Mouse (Mus musculus) heart, embryonic 15.5 days (tissue): Measurements from ENCODE around the gene Apbb2. TPM values are rescaled to one million over a fixed set of nuclear protein-coding genes. Genes with fewer than 3 reads are reported as not detected.

Source experiments
- ATAC-seq: fragments of 200-750 bp; cut with Nextera tagmentation; replicated peaks from 2 replicates; pipeline ENCODE4 v1.8.0; 2017; ENCODE audit warnings: low read depth, moderate TSS enrichment; ENCODE audit not compliant: insufficient number of reproducible peaks, insufficient read depth, low FRiP score
- H3K27ac ChIP-seq: fragments of 300-500 bp; sonication (generic); 2 replicates; pipeline ENCODE4 v1.5.1; 2015; ENCODE audit warnings: mild to moderate bottlenecking, inconsistent platforms
- H3K27me3 ChIP-seq: fragments of 300-500 bp; sonication (generic); 2 replicates; pipeline ENCODE4 v1.6.1; 2015; ENCODE audit warnings: inconsistent platforms
- H3K36me3 ChIP-seq: fragments of 300-500 bp; sonication (generic); 2 replicates; pipeline ENCODE4 v1.6.1; 2015; ENCODE audit warnings: mild to moderate bottlenecking, inconsistent platforms
- H3K4me1 ChIP-seq: fragments of 300-500 bp; sonication (generic); replicated peaks from 2 replicates; pipeline ENCODE4 v1.6.1; 2015; ENCODE audit warnings: inconsistent platforms
- H3K4me2 ChIP-seq: fragments of 300-500 bp; sonication (generic); 2 replicates; pipeline ENCODE4 v1.6.1; 2015; ENCODE audit warnings: inconsistent platforms, mild to moderate bottlenecking, moderate library complexity
- H3K4me3 ChIP-seq: fragments of 300-500 bp; sonication (generic); 2 replicates; pipeline ENCODE4 v1.5.1; 2015; ENCODE audit warnings: mild to moderate bottlenecking, inconsistent platforms
- H3K9ac ChIP-seq: fragments of 300-500 bp; sonication (generic); 2 replicates; pipeline ENCODE4 v1.6.1; 2015; ENCODE audit warnings: mild to moderate bottlenecking, inconsistent platforms
- H3K9me3 ChIP-seq: fragments of 300-500 bp; sonication (generic); replicated peaks from 2 replicates; pipeline ENCODE4 v1.6.1; 2016; ENCODE audit warnings: inconsistent platforms
- WGBS: fragments of 180-500 bp; shearing (Covaris S2); methylation state at CpG from one replicate; pipeline ENCODE4 v1.1.7; 2015; ENCODE audit warnings: mixed read lengths; 5-methylcytosine and 5-hydroxymethylcytosine counted together
- polyA plus RNA-seq: library from polyadenylated mRNA; unstranded; fragments of >200 nt; fragmentation: Nextera tagmentation; extraction: Ambion mirVana; gene quantifications from 2 replicates; pipeline ENCODE4 v1.2.1, GENCODE M21; 2015

The Apbb2 gene
- polyA plus RNA-seq, 1 experiment from 2014 or later = 32.6 TPM

DNA sequence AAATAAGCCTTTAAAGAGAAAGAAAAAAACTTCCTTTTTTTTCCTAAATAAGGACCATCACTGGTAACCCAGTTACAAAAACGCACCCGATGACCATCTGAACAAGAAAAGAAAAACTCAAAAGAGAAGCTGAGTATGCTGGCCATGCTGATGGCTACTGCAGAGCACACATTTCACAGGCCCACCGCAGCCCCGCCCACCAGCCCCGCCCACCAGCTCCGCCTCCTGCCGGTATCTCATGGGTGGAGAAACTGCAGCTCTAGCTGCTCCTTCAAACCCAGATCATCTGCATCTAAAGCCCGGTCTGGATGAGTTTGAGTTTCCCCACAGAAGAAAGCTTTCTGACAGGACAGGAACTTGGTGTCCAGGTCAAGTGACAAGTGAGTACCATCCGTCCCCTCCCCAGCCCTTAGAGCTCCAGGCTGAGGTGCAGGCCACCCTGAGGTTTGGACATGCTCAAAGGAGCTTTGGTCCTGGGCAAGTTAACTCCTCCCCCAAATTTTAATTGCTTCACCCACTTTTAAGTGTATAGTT lies 16.2 kb downstream of the Apbb2 start:
- Histone ChIP-seq H3K27ac (peak overlapping the region; percentile 70; the same call in 1 of the 2 replicates), H3K4me2 (no peak overlapping the region), H3K9me3 (no peaks in the 10 kb centered on the region), H3K9ac (no peak overlapping the region), H3K27me3 (no peaks in the 10 kb centered on the region), H3K4me1 (peaks cover 23% of the 10 kb centered on the region), H3K36me3 (no peaks in the 10 kb centered on the region), H3K4me3 (no peak overlapping the region)
- 30% methylated on average over 9 of the region's 9 CpGs for WGBS
- no peak for ATAC-seq

DNA sequence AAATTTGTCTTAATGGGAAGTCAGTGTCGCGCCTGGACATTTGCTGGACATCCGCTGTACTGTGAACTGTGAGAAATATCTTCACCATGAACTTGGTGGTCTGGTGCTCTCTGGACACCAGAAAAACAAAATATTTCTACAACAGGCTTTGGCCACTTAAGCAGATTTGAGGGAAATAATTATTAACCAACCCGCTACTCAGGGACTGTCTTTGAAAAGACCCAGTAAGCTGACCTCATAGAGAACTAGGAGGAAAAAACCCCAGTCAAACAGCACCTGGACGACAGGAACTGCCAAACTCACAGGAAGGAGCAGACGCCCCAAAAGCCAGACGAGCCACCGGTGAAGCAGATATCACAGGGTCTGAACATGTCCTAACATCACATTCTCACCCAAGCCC lies 18.2 kb downstream of the Apbb2 start:
- H3K4me3 ChIP-seq = no peak overlapping the region
- no peak for ATAC-seq
- peaks cover 19% of the 10 kb centered on the region for H3K4me1 ChIP-seq
- H3K27ac ChIP-seq = no peak overlapping the region
- WGBS = 74% methylated on average over 8 of the region's 8 CpGs
- H3K27me3 ChIP-seq = no peaks in the 10 kb centered on the region
- H3K9ac ChIP-seq = no peak overlapping the region
- H3K36me3 ChIP-seq = no peaks in the 10 kb centered on the region
- no peaks in the 10 kb centered on the region for H3K9me3 ChIP-seq
- H3K4me2 ChIP-seq = no peak overlapping the region

DNA sequence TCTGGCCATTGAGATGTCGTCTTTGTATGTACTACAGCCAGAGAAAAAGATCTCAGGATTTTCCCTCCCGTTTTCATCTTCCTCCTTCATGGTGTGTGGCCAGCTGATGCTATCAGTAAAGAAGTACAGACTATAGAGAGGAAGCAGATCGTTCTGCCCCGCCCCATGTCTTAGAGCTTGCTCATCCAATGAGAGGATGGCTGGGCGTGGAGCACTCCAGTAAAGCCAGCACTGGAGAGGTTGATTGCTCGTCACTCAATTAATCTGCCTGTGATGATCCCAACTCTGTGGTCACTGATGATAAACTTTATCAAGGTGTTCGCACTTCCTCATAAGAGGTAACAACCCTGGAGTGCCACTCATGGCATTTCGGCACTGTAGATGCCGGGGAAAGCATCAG lies 18.7 kb downstream of the Apbb2 start:
- H3K4me3 ChIP-seq = no peak overlapping the region
- no peaks in the 10 kb centered on the region for H3K27me3 ChIP-seq
- peaks cover 19% of the 10 kb centered on the region for H3K4me1 ChIP-seq
- no peak overlapping the region for H3K4me2 ChIP-seq
- H3K9ac ChIP-seq = no peak overlapping the region
- no peak overlapping the region for H3K27ac ChIP-seq
- ATAC-seq = no peak
- no peaks in the 10 kb centered on the region for H3K36me3 ChIP-seq
- WGBS = 60% methylated on average over 9 of the region's 9 CpGs
- no peaks in the 10 kb centered on the region for H3K9me3 ChIP-seq

DNA sequence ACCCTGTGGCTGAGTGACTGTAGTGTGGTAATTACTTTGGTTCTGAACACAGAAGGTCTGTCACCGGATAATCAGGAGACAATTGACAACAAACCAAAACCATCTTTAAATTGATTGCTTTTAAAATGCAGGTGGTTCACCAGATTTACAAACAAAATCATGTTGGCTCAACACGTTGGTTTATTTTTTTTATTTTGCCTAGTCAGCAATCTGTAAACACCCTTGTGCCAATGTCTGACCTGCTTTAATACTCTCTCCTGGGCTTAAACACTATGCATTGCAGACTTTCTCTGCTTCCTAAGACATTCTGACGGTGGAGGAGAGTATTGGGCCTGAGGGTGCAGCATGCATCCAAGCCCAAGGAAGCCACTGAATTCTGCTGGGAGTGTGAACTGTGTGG lies 22.3 kb downstream of the Apbb2 start:
- no peak overlapping the region for H3K4me2 ChIP-seq
- H3K27ac ChIP-seq = no peak overlapping the region
- no peak overlapping the region for H3K4me3 ChIP-seq
- ATAC-seq = no peak
- no peaks in the 10 kb centered on the region for H3K36me3 ChIP-seq
- WGBS = 80% methylated on average over 3 of the region's 3 CpGs
- H3K9me3 ChIP-seq = no peaks in the 10 kb centered on the region
- no peak overlapping the region for H3K9ac ChIP-seq
- H3K4me1 ChIP-seq = peaks cover 5% of the 10 kb centered on the region; the same call in 1 of the 2 replicates
- H3K27me3 ChIP-seq = no peaks in the 10 kb centered on the region

DNA sequence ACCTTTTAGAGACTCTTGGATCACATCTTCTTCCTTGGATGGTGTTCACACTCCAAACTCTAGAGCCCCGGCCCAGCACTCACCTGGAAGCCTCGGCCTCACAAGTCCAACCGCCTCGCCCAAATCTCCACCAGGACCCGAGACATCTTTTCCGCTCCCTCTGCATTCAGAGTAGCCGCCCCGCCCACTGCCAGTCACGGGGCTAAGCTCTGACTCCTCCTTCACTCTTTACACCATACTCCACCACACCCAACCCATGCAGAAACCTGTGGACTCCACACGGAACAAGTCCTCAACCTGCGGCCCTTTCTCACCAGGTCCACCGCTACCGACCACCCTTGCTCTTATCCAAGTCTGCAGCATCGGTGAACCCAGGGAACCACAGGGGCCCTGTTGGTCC lies 23.7 kb downstream of the Apbb2 start:
- Histone ChIP-seq H3K4me1 (peaks cover 5% of the 10 kb centered on the region; the same call in 1 of the 2 replicates), H3K27me3 (no peaks in the 10 kb centered on the region), H3K9me3 (no peaks in the 10 kb centered on the region), H3K9ac (no peak overlapping the region), H3K4me3 (no peak overlapping the region), H3K36me3 (no peaks in the 10 kb centered on the region), H3K4me2 (no peak overlapping the region), H3K27ac (no peak overlapping the region)
- ATAC-seq = no peak
- 76% methylated on average over 14 of the region's 14 CpGs for WGBS

DNA sequence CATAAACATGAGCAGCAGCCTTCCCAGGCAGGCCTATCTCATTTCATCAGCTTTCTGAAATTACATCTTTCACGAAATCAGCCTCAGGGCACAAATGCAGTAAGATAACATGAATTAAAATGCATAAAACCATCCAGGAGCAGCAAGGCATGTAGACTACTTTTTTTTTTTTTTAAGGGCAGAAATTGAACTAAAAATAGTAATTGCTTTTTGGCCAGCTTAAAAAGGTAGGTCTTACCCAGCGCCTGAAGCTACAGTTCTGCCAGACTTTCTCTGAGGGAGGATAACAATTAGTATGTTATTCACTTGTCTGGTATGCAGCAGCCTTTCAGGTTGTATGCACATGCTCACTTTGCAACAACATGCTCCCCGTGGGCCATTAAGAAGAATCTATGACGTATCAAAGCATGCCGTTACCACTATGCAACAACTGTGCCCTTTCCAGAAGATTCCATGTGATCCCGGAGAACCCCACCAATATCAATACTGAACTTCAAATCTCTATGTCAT lies 32.3 kb downstream of the Apbb2 start:
- H3K4me1 ChIP-seq = peaks cover 27% of the 10 kb centered on the region
- no peaks in the 10 kb centered on the region for H3K9me3 ChIP-seq
- ATAC-seq = no peak
- WGBS = 60% methylated on average over 6 of the region's 6 CpGs
- 0 out of 2 replicates have a peak overlapping the region, but pooled peaks have one; percentile 3 for H3K27ac ChIP-seq
- H3K4me2 ChIP-seq = no peak overlapping the region
- no peak overlapping the region for H3K4me3 ChIP-seq
- H3K27me3 ChIP-seq = no peaks in the 10 kb centered on the region
- no peaks in the 10 kb centered on the region for H3K36me3 ChIP-seq
- no peak overlapping the region for H3K9ac ChIP-seq

DNA sequence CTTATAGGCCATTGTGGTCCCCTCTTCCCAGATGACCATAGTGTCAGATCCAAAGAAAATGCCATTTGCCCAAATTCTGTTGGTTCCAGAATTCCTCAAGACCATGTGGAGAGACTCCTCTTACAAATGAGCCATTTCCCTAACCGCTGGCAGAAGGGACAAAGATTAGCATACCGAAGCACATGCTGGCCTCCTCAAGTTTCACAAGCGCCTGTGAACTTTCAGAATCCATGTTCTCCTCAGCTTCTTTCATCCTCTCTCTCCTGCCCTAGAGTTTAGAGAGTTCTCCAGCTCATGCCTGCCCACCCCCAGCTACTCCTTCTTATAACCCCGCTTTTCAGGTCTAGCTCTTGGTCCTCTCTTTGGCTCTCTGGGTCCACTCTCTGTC lies 35.6 kb downstream of the Apbb2 start:
- no peaks in the 10 kb centered on the region for H3K9me3 ChIP-seq
- no peak overlapping the region for H3K4me2 ChIP-seq
- WGBS = 56% methylated on average over 4 of the region's 4 CpGs
- H3K36me3 ChIP-seq = no peaks in the 10 kb centered on the region
- H3K27ac ChIP-seq = no peak overlapping the region
- H3K9ac ChIP-seq = no peak overlapping the region
- no peak overlapping the region for H3K4me3 ChIP-seq
- H3K27me3 ChIP-seq = no peaks in the 10 kb centered on the region
- ATAC-seq = no peak
- peaks cover 32% of the 10 kb centered on the region for H3K4me1 ChIP-seq

DNA sequence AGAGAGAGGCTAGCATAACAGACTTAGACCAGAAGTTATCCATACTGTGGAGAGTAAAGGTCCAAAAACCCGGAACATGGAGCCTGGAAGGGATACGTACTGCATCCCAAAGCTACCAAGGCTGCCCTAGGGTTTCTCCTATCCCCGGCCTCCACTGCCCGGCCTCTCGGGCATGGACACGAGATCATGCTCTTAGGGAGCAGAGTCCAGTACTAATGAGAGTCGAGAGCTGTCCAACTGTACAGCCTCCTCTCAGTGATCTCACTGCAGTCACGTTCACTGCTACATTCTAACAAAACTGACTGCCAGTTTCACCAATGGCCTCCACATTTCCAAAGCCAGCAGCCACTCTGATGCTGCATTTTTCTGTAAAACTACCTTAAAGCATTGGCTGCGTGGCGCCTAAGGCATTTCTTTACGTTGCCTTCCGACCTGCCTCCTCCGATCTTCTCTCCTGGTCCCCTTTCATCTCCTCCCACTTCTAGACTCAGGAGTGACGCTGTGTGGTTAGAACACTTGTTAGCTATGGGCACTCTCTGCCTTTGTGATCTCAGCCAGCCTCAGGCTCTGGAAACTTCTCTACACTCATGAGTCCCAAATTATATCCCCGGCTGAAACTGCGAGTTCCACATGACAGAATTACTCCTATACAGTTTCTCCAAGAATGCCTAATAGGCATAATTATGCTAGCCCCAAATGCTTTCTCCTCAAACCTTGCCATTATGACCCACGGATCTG lies 36.1 kb downstream of the Apbb2 start:
- Histone ChIP-seq H3K4me2 (no peak overlapping the region), H3K9me3 (no peaks in the 10 kb centered on the region), H3K27me3 (no peaks in the 10 kb centered on the region), H3K36me3 (no peaks in the 10 kb centered on the region), H3K4me1 (peaks cover 34% of the 10 kb centered on the region), H3K9ac (no peak overlapping the region), H3K4me3 (no peak overlapping the region), H3K27ac (no peak overlapping the region)
- WGBS = 83% methylated on average over 17 of the region's 17 CpGs
- ATAC-seq = no peak

DNA sequence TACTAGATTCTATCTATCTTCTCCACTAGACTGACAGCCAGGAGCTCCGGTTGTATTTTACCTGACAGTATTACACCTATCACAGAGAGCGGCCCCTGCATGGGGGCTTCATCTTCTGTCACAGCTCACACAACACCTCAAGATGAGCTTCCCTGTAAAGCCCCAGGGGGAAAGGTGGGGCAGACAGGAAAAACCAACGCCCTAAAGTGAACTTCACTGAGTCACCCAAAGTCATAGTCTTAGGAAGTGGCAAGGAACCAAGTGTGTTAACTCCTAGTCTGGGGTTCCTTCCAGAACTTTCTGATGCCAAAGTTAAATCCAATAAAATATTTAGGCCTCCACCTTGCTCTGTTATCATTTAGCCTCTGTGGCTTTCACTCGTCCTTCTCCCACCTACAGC lies 39.5 kb downstream of the Apbb2 start:
- no peak overlapping the region for H3K9ac ChIP-seq
- H3K4me3 ChIP-seq = no peak overlapping the region
- H3K9me3 ChIP-seq = no peaks in the 10 kb centered on the region
- 50% methylated on average over 4 of the region's 4 CpGs for WGBS
- H3K27ac ChIP-seq = no peak overlapping the region
- H3K4me1 ChIP-seq = peaks cover 23% of the 10 kb centered on the region
- H3K36me3 ChIP-seq = no peaks in the 10 kb centered on the region
- H3K27me3 ChIP-seq = no peaks in the 10 kb centered on the region
- no peak for ATAC-seq
- H3K4me2 ChIP-seq = no peak overlapping the region

DNA sequence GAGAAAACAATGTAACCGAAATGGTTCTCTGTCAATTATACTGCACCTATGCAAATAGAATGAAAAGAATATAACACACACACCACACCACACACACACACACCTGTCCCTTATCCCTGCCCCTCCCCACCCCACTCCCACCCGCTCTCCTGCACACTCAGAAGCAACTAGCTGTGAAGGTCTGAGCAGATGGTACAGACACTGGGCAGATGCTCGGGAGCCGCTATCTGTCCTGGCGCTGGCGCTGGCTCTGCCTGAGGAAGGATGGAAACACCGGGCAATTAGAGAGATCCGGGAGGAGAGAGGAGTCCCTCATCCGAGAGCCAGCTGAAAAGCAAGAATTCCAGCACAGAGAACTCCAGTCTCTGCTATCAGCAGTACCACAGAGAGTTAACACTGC lies 42.3 kb downstream of the Apbb2 start:
- ATAC-seq = no peak
- H3K27ac ChIP-seq = no peak overlapping the region
- H3K4me2 ChIP-seq = no peak overlapping the region
- H3K9ac ChIP-seq = no peak overlapping the region
- 53% methylated on average over 9 of the region's 9 CpGs for WGBS
- H3K36me3 ChIP-seq = no peaks in the 10 kb centered on the region
- no peaks in the 10 kb centered on the region for H3K27me3 ChIP-seq
- peaks cover 26% of the 10 kb centered on the region for H3K4me1 ChIP-seq
- H3K4me3 ChIP-seq = no peak overlapping the region
- no peaks in the 10 kb centered on the region for H3K9me3 ChIP-seq

DNA sequence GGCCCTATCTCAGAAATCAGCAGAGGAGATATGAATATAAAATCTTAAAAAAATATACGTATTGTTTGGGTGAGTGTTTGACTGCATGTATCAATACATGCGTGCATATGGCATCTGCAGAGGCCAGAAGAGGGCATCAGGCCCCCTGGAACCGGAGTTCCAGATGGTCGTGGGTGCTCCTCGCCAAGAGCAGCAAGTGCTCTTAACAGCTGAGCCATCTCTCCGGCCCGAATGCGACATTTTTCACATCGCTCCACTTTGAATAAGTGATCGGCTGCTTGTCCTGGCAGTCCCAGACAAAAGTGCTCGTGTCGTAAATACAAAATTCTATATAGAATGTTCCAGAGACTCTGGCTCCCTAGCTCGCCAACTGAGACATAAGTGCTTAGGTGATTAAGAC lies 43.4 kb downstream of the Apbb2 start:
- Histone ChIP-seq H3K4me1 (peaks cover 26% of the 10 kb centered on the region), H3K27ac (no peak overlapping the region), H3K9me3 (no peaks in the 10 kb centered on the region), H3K36me3 (no peaks in the 10 kb centered on the region), H3K27me3 (no peaks in the 10 kb centered on the region), H3K9ac (no peak overlapping the region), H3K4me2 (no peak overlapping the region), H3K4me3 (no peak overlapping the region)
- no peak for ATAC-seq
- WGBS = 80% methylated on average over 13 of the region's 13 CpGs

DNA sequence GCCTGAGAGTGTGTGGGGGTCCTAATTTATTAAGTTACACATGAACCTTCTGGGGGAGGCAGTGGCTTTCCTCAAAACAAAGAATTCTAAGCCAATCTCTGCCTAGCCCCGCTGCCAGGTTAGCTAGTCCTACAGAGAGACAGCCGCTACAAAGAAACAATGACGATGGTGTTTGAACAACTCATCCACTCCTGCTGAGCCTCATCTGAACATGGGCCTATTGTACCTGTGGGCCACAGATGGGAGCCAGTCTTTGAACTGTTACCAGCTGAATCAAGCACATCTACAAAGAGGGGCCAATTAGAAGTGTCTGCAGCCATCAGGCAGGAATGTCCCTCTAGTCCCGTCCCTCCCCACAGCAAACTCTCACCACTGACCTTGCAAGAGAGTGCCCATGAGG lies 45.3 kb downstream of the Apbb2 start:
- no peak for ATAC-seq
- H3K4me3 ChIP-seq = no peak overlapping the region
- no peaks in the 10 kb centered on the region for H3K36me3 ChIP-seq
- no peak overlapping the region for H3K27ac ChIP-seq
- H3K9me3 ChIP-seq = no peaks in the 10 kb centered on the region
- peaks cover 32% of the 10 kb centered on the region for H3K4me1 ChIP-seq
- H3K9ac ChIP-seq = no peak overlapping the region
- no peaks in the 10 kb centered on the region for H3K27me3 ChIP-seq
- WGBS = 63% methylated on average over 4 of the region's 4 CpGs
- no peak overlapping the region for H3K4me2 ChIP-seq
